Mouse (Mus musculus) heart, adult 9 months (tissue): Measurements from ENCODE around the gene Irf9.

Source experiments
- DNase-seq, 2 experiments: peaks; one replicate each; pipeline ENCODE4 v3.0.0; 2022; ENCODE audit warnings: low spot score in 2 of 2

Gene Irf9

DNA sequence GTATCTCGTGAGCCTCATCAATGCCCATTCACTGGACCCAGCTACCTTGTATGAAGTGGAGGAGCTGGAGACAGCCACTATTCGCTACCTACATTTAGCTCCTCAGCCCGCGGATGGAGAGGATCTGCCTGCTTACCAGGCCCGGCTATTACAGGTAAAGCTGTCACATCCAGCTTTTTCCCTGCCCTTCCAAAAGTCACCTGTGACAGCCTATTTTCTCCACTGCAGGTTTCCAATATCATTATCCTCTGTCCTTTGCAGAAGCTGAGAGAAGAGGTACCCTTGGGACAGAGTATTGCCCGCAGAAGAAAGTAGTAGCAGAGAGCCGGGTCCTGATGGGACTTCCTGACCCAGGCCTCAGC, at the start of gene Irf9:
Irf9 (plus strand) TSS at position 301 of the 362 bp plus-strand sequence.
- no peak for DNase-seq

DNA sequence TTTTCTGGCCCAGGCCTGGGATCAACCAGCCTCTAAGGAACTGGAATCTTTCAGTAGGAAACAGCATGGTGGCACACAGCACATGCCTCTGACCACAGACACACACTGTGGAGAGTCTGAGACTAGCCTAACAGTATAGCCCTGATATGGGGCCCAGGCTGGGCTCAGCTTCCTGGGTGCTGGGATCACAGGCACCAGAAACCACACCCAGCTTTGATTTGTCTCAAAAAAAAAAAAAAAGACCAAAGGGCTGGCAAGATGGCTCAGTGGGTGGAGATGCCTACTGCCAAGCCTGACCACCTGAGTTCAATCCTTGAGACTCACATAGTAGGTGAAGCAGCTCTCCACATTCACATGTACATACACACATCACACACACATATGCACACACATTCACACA, 48.7 kb upstream of the Irf9 start:
- DNase-seq = no peak

DNA sequence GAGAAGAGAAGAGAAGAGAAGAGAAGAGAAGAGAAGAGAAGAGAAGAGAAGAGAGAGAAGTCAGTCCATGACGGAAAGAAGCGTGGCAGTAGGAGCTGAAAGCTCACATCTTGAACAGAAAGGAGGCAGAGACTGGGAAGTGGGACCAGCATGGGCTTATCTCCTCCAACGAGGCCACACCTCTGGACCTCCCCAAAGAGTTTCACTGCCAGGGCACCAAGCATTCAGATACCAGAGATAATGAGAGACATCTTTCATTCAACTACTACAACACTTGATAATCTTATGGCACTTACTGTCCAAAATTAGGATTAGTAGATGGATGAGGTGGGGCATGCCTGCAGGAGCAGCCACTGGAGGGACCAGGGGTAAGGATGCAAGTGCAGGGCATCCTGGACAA, 47.6 kb upstream of the Irf9 start:
- DNase-seq = no peak

DNA sequence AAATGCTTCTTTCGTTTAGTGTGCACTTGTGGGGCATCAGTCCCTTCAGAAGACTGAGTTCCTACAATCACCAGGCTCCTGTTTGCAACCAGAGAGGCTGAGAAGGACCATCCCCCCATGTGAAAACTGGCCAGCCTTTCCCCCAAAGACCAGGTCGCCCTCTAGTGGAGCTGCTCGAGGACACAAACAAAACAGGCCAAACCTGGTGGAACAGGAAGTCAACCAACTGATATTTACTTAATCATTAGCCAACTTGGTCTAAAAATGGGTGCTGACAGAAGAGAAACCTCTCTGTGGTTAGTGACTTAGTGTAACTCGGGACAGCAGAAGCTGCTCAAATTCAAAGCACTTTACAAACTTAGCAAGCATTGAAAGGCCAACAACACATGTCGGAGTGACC, 46.4 kb upstream of the Irf9 start:
- peak; percentile 76 to 79 for DNase-seq

DNA sequence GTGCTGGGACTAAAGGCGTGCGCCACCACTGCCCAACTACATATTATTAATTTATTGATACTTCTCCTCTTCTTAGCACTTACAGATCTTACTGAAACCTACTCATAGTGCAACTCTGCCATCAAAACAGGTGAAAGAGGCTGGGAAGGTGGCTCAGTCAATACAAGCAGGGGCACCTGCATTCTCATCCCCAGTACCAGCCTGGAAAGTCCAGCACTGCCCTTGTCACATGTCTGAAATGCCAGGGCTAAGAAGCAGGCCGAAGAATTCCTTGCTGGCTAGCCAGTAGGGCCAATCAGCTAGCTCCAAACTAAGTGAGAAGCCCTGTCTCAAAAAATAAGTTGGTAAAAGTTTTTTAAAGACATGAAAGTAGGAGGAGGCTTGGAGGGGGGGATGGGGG, 45.8 kb upstream of the Irf9 start:
- no peak for DNase-seq

DNA sequence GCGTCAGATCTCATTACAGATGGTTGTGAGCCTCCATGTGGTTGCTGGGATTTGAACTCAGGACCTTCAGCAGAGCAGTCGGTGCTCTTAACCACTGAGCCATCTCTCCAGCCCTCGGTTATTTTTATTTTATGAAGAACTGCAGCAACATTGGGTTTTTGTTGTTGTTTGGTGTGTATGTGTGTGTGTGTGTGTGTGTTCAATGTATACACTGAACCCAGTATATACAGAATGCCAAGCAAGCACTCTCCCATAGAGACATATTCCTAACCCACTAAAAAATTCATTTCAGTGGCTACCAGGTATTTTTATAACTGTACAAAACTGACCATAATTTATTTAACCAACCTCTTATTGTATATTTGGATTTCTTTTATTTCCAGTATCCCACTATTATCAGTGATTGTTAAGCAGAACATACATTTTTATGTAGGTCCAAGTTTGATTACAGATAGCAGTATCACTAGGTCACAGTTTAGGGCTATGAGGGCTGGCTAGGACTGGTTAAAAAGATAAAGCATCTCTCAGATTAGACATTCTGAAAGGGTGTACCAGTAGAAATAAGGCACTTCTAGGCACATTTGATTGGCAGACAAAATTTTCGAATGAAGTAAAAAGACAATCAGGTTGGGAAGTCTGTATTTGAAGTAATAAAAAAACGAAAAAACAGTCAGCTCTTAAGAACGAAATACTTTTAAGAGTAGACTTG, 44.5 kb upstream of the Irf9 start:
- no peak for DNase-seq

DNA sequence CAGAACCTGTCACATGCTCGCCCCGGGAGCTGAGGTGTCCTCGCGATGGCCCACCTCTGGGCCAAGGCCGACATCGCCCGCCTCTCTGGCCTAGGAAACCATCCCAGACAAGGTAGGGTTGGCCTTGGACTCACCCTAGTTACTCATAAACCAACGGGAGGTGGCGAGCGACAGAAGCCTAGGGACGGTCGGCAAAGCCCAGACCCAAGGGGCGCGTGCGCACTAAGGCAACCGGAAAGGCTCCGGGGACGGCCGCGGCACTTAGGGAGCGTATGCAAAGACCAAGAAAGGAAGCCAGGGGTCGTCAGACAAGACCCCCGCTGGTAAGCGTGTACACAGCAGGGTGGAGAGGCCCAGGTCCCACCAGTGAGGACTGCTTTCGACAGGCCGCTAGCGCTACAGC, 43.6 kb upstream of the Irf9 start, which contains the start of gene Dcaf11:
Dcaf11 (plus strand) TSS at position 208 of the 403 bp plus-strand sequence.
- DNase-seq = peak; percentile 91 to 93

DNA sequence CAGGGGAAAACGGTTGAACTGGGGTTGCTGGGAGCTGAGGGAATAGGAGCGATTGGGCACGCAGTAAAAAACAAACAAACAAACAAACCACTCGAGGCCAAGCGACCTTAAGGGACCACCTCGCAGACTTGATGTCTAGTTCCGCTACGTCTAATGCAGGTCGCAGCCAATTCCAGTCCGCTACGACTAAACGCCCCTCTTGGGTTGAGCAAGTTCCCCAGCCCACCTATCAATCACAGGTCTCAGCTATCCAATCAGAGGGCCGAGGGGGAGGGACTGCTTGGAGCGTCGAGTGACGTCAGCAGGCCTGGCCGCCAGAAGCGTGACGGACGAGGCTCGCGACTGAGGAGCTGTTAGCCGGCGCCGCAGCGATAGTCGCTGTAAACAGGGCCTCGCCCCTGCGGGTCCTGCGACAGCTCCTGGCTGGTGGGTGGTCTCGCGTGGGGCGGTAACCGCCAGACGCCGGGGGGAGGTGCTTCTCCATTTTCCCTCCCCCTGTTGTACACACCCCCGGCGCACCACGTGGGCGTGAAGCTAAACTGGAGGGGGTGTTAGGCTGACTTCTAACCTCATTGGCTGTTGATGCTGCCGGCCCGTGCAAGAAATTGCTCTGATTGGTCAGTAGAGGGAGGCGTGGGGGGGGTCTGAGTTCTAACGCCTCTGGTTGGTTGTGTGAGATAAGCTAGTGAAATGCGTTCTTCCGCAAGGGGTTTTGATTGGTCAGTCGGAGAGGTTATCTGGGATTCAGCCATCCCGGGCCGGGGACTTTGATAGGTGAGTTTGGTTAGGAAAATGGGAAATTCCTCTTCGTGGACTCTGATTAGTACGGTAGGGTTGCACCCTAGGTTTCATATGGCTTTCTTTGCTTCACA, 42.9 kb upstream of the Irf9 start, which contains the start of gene A730061H03Rik:
A730061H03Rik (minus strand) TSS at position 205 of the 872 bp plus-strand sequence.
- DNase-seq = peak; percentile 98 to 99

DNA sequence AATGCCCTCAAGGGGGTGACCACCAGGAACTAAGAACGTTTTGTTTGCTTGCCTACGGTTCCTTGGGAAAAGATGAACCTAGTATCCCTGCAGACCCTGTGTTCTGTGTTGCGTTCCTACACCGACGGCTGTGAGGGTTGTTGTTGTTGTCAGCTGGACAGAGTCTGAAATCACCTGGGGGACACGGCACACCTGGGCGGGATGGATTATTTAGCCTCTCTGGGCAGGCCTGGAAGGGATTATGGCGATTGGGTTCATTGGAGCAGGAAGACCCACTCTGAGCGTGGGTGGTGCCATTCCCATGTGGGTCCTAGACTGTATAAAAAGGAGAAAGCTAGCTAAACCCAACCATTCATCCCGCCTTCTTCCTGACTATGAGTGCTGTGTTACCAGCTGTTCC, 41.5 kb upstream of the Irf9 start:
- DNase-seq = no peak

DNA sequence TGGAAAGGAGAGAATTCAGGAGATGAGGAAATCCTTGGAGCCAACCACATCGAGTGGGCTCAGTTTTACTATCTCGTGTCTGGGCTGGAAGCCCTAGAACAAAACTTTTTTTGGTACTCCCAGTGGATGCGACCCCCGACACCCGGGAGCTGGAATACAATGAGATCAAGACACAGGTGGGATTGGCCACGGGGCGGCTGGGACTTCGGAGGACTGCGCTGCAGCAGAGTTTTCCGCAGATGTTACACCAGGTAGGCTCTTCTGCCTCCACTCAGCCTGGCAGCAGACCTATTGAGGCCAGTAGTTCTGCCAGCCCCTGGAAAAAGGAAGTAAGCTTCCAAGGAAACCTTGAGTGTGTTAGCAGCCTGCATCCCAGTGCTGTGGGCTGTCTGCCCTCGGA, 40.1 kb upstream of the Irf9 start:
- no peak for DNase-seq

DNA sequence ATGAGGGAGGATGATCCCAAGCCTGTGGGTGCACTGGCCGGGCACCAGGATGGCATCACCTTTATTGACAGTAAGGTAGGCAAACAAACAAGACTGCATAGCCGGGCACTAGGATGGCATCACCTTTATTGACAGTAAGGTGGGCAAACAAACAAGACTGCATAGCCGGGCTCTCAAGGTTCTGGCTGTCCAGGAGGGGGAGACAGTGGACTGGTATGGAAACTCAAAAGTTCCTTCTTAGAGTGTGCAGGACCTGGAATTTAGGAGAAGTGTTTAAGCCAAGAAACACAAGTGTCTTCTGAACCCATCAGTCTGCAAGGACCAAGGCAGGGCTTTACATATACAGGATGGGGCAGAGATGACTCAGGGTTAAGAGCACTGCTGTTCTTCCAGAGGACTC, 37.6 kb upstream of the Irf9 start:
- DNase-seq = no peak

DNA sequence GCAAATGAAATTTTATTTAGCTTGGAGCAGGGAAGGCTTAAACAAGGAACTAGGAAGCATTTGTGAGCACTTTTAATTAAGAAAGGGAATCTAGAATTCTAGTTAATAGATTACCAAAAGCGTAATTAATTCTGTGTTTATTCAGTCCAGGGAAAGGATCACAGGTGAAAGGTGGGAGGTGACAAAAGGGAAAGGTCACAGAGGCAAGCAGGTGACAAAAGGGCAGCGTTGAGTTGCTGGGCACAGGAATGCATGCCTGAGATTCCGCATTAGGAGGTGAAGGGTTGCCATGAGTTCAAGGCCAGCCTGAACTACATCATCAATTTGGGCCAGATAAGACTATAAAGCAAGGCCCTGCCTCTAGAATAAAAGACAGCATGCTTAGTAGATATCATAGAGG, 35.9 kb upstream of the Irf9 start:
- DNase-seq = no peak

DNA sequence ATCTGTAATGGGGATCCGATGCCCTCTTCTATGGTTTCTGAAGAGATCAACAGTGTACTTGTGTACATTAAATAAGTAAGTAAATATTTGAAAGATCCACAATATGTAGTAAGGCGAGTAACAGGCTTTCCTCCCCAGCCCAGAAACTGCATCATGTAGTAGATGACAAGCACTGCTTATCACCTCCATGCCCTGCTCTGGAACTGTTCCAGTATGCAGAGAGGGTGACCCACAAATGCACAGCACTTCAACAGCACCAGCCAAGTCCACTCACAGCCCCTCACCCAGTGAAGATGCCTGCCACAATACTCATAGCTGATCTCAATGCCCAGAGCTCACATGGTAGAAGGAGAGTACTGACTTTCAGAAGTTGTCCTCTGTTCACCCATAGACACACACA, 32.8 kb upstream of the Irf9 start:
- DNase-seq = no peak

DNA sequence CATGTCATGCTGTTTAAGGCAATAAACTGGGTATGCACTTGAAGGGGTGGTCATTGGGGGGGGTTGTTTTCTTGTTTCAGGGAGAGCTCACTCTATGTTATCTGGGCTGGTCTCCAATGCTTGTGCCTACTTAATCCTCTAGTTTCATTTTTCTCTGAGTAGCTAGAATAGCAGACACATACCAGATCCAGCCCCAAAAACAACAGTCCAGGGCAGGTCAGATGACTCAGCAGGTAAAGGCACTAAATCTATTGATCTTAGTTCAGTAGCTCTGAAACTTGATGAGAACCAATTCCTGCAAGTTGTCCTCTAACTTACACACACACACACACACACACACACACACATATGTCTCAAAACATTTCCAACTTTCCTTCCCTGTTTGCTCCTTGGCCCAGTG, 31.6 kb upstream of the Irf9 start:
- no peak for DNase-seq

DNA sequence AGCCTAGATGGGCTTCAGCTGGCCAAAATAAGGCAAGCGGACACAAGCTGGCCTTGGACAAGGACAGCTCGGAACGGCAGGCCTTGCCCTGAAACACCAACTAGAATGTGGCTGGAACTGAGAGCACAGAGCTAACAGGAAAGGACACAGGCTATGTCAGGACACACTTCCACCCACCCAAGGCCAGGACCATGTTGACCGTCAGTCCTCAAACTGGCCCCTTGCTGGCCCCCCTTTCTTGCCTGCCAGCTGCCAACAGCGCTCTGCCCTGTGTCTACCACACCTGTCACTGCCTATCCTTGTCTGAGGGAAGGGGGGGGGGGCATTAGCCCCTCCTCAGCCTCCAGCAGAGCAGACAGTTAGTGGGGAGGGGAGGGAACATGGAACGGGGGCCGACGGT, 28.1 kb upstream of the Irf9 start, which contains the start of gene Fitm1:
Fitm1 (plus strand) TSS at position 316 of the 400 bp plus-strand sequence.
- DNase-seq = peak; percentile 70 to 73

DNA sequence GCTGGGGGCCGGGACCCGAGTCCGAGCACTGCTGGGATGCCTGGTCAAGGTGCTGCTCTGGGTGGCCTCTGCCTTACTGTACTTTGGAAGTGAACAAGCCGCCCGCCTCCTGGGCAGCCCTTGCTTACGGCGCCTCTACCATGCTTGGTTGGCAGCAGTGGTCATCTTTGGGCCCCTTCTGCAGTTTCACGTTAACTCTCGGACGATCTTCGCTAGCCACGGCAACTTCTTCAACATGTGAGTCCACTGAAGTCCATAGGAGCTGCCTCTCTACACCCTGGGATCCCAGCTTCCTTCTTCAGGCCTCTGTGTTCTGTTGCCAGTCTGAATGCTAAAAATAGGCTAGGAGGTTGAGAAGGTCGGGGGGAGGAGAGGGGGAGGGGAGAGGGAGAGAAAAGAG, 27.7 kb upstream of the Irf9 start:
- DNase-seq = peak in 1 of 2 experiments; percentile 37

DNA sequence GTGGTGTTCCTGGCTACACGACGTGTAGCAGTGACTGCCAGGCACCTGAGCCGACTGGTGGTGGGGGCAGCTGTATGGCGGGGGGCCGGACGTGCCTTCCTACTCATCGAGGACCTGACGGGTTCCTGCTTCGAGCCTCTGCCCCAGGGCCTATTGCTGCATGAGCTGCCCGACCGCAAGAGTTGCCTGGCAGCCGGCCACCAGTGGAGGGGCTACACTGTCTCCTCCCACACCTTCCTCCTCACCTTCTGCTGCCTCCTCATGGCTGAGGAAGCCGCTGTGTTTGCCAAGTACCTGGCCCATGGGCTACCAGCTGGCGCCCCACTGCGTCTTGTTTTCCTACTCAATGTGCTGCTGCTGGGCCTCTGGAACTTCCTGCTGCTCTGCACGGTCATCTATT, 27.0 kb upstream of the Irf9 start:
- no peak for DNase-seq

DNA sequence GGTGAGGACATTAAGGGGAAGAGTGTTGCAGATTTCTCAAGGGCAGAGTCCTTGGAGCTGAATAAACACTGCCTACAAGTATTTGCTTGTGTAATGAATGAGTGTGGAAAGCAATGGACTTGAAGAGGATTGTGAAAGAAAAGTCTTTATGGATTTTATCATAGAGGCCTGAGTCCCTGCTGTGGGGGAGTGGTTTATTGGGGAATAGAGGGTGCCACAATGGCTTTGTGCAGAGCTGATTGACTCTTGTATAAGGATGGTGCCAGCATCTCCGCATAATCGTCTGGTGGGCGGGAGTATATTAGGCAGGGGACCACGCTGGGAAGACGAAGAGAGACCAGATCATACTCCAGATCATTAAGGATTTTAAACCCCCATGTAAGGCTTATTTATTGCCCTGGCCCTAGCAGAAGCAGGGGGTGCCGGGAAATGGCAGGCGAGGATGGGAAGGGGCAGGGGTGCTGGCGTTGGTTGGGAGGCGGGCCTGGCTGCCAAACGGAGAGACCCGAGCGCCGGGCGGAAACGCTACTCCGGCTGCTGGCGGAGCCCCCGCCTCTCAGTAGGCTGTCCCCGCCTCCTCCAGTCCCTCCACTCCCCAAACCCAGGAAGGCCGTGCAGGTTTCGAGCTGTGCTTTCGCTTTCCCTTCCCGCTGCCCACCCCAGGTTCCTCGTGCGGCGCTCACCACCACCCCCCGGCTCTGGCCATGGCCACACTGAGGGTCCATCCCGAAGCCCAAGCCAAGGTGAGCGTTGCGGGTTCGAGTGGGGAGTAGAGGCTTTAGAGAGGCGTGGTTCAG, 25.3 kb upstream of the Irf9 start, which contains the start of gene Psme1:
Psme1 (plus strand) TSS at position 253 of the 797 bp plus-strand sequence.
- peak; percentile 84 to 88 for DNase-seq

DNA sequence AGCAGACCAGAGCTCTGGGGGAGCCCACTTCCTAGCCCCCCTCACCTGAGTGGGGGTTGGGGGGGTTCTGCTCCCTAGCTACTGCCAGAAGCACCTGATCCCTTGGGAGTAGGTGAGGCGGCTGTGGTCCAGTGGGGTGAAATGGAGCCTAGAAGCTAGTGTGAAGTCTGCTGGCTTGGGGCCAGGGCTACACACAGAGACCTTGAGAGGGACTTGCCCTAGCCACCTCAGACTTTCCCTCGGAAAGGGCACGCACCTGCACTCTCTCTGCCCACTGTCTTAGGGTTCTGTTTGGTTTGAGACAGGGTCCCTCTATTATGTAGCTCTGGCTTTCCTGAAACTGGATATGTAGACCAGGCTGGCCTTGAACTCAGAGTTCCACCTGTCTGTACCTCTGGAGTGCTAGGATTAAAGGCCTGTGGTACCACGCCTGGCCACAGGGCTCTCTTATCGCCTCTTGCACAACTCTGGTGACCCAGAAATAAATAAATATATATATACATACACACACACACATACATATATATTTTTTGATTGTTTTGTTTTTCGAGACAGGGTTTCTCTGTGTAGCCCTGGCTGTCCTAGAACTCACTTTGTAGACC, 24.6 kb upstream of the Irf9 start:
- DNase-seq = peak in 1 of 2 experiments; percentile 70

DNA sequence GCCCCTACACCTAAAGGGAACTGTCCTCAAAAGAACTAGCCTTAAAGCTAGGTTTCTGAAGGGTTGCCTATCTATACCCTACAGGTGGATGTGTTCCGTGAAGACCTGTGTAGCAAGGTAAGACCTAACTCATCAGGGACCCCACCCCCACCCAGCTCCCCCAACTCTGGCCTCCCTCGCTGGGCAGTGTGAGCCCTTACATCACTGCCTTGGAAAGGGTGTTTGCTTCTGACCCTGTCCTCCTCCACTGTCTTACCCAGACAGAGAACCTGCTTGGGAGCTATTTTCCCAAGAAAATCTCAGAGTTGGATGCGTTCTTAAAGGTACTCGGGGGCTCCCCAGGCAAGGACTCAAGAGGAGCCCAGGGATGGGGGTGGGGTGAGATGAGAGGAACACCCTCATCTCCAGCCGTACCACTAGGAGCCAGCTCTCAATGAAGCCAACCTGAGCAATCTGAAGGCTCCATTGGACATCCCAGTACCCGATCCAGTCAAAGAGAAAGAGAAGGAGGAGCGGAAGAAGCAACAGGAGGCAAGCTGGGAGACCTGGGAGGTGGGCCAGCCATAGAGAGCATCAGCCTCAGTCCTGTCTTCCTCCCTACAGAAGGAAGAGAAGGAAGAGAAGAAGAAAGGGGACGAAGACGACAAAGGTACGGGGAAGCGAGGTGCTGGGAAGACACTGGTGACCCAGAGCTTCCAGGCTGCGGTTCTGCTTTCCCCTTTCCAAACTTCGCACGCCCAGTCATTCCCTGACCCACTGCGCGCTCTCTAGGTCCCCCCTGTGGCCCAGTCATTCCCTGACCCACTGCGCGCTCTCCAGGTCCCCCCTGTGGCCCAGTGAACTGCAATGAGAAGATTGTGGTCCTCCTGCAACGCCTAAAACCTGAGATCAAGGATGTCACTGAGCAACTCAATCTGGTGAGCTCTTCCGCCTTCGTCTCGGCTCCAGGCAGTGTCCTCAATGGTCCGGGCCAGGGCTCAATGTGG, 23.6 kb upstream of the Irf9 start:
- DNase-seq = no peak
